Mouse (Mus musculus) forebrain, embryonic 15.5 days (tissue): Measurements from ENCODE around the gene Spef1. TPM values are rescaled to one million over a fixed set of nuclear protein-coding genes. Genes with fewer than 3 reads are reported as not detected.
"Not testable (repeated sequence)": the region's sequence is repeated elsewhere in the genome, so short reads cannot be mapped to it uniquely, and the experiment has no call there.

ENCODE experiments used
- ATAC-seq: fragments of 200-750 bp; cut with Nextera tagmentation; replicated peaks from 2 replicates; pipeline ENCODE4 v1.8.0; 2017; ENCODE audit warnings: mild to moderate bottlenecking, moderate TSS enrichment, moderate library complexity
- H3K27ac ChIP-seq: fragments of 300-500 bp; sonication (generic); replicated peaks from 2 replicates; pipeline ENCODE4 v1.5.1; 2015; ENCODE audit warnings: mild to moderate bottlenecking, inconsistent platforms
- H3K27me3 ChIP-seq: fragments of 300-500 bp; sonication (generic); 2 replicates; pipeline ENCODE4 v1.6.1; 2015; ENCODE audit warnings: inconsistent platforms
- H3K36me3 ChIP-seq: fragments of 300-500 bp; sonication (generic); 2 replicates; pipeline ENCODE4 v1.6.1; 2015; ENCODE audit warnings: mild to moderate bottlenecking, inconsistent platforms
- H3K4me1 ChIP-seq: fragments of 300-500 bp; sonication (generic); 2 replicates; pipeline ENCODE4 v1.6.1; 2015; ENCODE audit warnings: inconsistent platforms
- H3K4me2 ChIP-seq: fragments of 300-500 bp; sonication (generic); replicated peaks from 2 replicates; pipeline ENCODE4 v1.6.1; 2015; ENCODE audit warnings: mild to moderate bottlenecking, inconsistent platforms
- H3K4me3 ChIP-seq: fragments of 300-500 bp; sonication (generic); 2 replicates; pipeline ENCODE4 v1.5.1; 2015; ENCODE audit warnings: mild to moderate bottlenecking, inconsistent platforms
- H3K9ac ChIP-seq: fragments of 300-500 bp; sonication (generic); replicated peaks from 2 replicates; pipeline ENCODE4 v1.6.1; 2015; ENCODE audit warnings: mild to moderate bottlenecking, inconsistent platforms
- H3K9me3 ChIP-seq: fragments of 300-500 bp; sonication (generic); 2 replicates; pipeline ENCODE4 v1.6.1; 2016; ENCODE audit warnings: inconsistent platforms
- WGBS: fragments of 180-500 bp; shearing (Covaris S2); methylation state at CpG from one replicate; pipeline ENCODE4 v1.1.7; 2015; ENCODE audit warnings: mixed read lengths; 5-methylcytosine and 5-hydroxymethylcytosine counted together
- polyA plus RNA-seq: library from polyadenylated mRNA; unstranded; fragments of >200 nt; fragmentation: Nextera tagmentation; extraction: Ambion mirVana; gene quantifications from 2 replicates; pipeline ENCODE4 v1.2.1, GENCODE M21; 2015

Spef1 gene
- polyA plus RNA-seq, result 13.0 and 13.2 TPM in 2 replicates

DNA sequence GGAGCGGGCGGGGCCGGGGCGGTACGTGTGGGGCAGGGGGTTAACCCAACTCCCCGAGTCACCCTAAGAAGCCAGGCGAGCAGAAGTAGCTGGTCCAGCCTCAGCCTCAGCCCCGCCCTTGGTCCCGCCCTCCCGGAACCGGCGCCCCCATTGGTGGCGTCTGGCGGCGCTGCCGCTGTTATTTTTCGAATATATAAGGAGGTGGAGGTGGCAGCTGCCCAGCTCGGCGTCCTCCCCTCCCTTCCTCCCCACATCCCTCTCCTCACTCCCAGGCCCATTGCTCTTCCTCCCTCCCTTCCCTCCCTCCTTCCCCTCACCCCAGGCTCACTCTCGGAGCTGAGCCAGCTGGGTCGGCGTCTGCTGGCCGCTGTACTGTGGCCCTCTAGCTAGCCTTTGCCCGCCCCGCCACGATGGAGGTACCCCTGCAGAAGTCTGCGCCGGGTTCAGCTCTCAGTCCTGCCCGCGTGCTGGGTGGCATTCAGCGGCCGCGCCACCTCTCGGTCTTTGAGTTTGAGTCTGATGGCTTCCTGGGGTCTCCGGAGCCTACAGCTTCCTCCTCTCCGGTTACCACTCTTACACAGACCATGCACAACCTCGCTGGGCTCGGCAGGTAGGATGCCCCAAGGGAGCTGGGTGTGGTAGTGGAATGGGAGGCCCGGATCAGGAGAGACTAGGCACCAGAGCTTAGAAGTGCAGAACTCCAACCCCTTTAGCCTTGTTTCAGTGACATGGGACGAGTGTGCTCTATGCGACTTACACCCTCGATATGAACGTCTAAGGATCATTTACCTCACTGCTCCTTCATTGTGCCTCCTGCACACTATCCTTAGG is at the start of gene Spef1, which contains the start of gene Cdc25b:
Spef1 (minus strand) TSS at position 512 of the 831 bp plus-strand sequence.
Cdc25b (plus strand) TSS at position 179 of the 831 bp plus-strand sequence.
- WGBS, result under 1% methylated on average over 43 of the region's 43 CpGs
- ATAC-seq, result peak; percentile 85

DNA sequence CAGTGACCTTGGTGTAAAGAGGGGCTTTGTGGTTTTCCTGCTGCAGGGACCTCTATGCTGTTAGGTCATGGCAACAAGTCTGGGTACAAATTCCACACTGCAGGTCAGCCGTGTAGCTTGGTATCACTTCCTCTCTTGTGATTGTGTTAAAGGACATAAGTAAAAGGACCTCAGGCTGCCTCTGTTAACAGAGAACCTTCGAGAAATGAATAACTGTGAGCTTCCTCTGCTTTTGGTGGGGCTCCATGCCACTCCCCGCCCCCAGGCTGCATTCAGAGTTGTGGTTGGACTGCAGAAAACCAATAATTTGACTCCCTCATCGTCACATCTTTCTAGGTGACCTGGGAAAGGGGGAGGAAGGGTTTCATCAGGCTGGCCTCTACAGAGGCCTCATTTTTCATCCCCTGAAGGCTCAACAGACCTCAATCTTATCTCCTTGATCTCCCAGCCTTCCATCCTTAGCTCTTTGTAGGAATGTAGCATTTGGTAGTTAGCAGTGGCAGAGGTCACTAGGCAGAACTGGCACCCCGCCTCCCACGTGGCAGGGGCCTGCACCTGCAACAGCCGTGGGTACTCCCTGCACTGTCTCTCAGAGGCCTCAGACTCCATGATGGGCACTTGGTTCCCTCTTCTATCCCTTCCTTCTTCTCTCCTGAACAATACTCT is 48.0 kb upstream of the Spef1 start:
- H3K9ac ChIP-seq, result no peak overlapping the region
- no peak overlapping the region for H3K4me3 ChIP-seq
- H3K27ac ChIP-seq, result no peak overlapping the region
- H3K27me3 ChIP-seq, result no peaks in the 10 kb centered on the region
- peaks cover 14% of the 10 kb centered on the region for H3K4me1 ChIP-seq
- no peaks in the 10 kb centered on the region for H3K36me3 ChIP-seq
- H3K4me2 ChIP-seq, result peak overlapping the region; percentile 63; the same call in 1 of the 2 replicates
- ATAC-seq, result no peak
- WGBS, result 86% methylated on average over 7 of the region's 7 CpGs
- no peaks in the 10 kb centered on the region for H3K9me3 ChIP-seq

More for the DNA sequence above, at the start of gene Spef1, which contains the start of gene Cdc25b:
- Histone ChIP-seq H3K27ac (peak within 1 kb of the TSS; percentile 70), H3K9ac (peak within 1 kb of the TSS; percentile 78), H3K4me2 (peak within 1 kb of the TSS; percentile 77), H3K36me3 (no peaks in the 10 kb centered on the region), H3K4me3 (peak within 1 kb of the TSS; percentile 62), H3K27me3 (no peaks in the 10 kb centered on the region), H3K9me3 (no peaks in the 10 kb centered on the region), H3K4me1 (peaks cover 35% of the 10 kb centered on the region)

DNA sequence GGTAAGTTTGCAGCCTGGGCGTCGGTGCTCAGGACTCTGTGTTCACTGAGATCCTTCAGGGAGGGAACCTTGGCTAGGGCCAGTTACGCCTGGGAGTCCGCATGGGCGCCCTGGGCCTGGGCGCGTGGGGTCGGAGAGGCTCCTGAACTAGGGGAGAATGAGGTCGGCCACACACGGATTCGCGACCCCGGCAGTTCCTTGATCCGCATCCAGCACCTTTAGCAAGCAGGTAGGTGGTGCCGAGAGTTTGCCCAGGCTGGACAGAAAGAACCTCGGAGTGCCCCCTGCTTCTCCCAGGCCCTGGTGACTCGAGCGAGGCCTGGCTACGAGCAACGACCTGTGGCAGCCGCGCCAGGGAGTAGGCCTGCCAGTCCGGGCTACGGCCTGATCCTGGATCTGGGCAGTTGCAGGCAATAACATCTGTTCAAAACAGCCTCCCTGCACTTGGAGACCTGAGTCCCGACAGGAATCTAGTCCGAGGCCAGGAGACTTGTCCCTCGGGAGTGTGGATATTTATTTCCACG is 47.1 kb upstream of the Spef1 start:
- H3K27me3 ChIP-seq, result no peaks in the 10 kb centered on the region
- peak overlapping the region; percentile 43 for H3K4me3 ChIP-seq
- WGBS, result 14% methylated on average over 28 of the region's 28 CpGs
- peak; percentile 9; the same call in 1 of the 2 replicates for ATAC-seq
- peaks cover 14% of the 10 kb centered on the region for H3K4me1 ChIP-seq
- peak overlapping the region; percentile 32 for H3K9ac ChIP-seq
- H3K36me3 ChIP-seq, result no peaks in the 10 kb centered on the region
- H3K4me2 ChIP-seq, result peak overlapping the region; percentile 63
- no peaks in the 10 kb centered on the region for H3K9me3 ChIP-seq
- H3K27ac ChIP-seq, result no peak overlapping the region

DNA sequence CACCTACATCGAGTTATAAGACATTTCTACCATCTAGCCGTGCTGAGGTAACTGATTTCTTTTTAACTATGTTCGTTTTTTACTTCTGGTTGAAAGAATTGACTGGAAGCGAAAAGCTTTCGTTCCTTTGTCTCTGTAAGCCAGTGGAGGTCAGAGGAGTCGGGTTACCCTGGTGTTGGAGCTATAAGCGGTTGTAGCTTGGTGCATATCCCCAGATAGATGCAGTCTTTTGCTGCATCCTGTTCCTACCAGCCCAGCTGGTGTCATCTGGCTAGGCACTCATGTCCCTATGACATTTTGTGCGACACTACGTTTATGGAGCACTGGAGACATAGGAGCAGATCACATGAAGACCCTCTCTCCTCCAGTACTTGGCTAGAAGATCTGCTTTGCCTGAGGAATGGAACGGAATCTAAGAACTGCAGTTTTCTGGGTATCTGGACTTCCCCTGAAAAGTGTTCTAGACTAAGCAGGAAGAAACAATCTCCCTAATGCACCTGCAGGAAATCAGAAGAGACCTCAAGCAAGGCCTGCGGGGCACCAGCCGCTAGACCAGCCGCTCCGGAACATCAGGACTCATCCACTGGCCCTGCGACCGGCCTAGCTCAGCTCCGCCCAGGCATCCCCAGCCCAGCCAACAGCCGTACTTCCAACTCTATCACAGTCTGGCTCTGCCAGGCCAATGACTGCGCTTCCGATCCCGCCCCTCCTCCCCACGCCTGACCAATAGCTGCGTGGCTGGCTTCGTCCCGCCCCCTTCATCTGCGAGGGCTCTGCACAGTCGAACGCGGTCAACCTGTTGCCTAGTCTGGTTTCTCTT is 46.4 kb upstream of the Spef1 start, which contains the start of gene Mavs:
Mavs (plus strand) TSS at position 757 of the 820 bp plus-strand sequence.
- no peaks in the 10 kb centered on the region for H3K9me3 ChIP-seq
- WGBS, result 7% methylated on average over 29 of the region's 29 CpGs
- peak within 1 kb of the TSS; percentile 63 for H3K4me2 ChIP-seq

DNA sequence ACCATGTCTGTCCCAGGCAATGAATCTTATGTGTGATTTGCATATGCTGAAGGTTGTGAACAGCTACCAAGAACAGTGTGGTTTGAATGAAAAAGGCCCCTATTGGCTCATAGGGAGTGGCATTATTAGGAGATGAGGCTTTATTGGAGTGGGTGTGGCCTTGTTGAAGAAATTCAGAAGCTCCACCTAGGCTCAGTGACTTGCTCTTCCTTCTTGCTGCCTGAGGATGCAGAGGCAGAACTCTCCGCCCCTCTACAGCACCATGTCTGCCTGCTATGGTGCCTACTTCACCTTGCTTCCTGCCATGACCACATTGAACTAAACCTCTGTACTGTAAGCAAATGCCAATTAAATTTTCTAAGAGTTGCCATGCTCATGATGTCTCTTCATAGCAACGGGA is 45.5 kb upstream of the Spef1 start:
- Histone ChIP-seq H3K4me1 (peaks cover 14% of the 10 kb centered on the region), H3K4me3 (no peak overlapping the region), H3K27me3 (no peaks in the 10 kb centered on the region), H3K9me3 (no peaks in the 10 kb centered on the region), H3K4me2 (no peak overlapping the region), H3K27ac (no peak overlapping the region), H3K9ac (no peak overlapping the region), H3K36me3 (no peaks in the 10 kb centered on the region)
- no peak for ATAC-seq
- 91% methylated on average over 2 of the region's 2 CpGs for WGBS

More for the DNA sequence above, 46.4 kb upstream of the Spef1 start, which contains the start of gene Mavs:
- no peaks in the 10 kb centered on the region for H3K36me3 ChIP-seq
- ATAC-seq, result peak; percentile 100
- peaks cover 14% of the 10 kb centered on the region for H3K4me1 ChIP-seq
- H3K9ac ChIP-seq, result peak within 1 kb of the TSS; percentile 33
- H3K4me3 ChIP-seq, result peak within 1 kb of the TSS; percentile 43
- no peak within 1 kb of the TSS for H3K27ac ChIP-seq
- H3K27me3 ChIP-seq, result no peaks in the 10 kb centered on the region

DNA sequence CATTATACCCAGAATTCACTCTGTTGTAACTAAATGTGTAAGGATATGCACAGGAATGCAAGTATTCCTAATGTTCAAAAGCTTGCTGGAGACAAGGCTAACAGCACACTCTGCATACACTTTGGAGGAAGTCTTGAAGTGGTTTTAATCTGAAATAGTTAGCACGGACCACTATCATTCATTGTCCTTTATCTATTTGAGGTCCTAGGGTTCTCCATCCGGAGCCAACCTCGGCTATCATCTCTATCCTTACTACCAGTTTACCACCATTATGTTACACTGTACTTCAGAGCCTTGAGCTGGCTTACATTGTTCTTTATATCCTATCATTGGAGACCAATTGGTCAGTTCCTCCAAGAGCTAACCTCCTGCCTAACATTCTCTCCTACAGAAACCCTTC is 40.2 kb upstream of the Spef1 start:
- H3K9me3 ChIP-seq, result no peaks in the 10 kb centered on the region
- no peak overlapping the region for H3K9ac ChIP-seq
- 83% methylated on average over 3 of the region's 3 CpGs for WGBS
- no peaks in the 10 kb centered on the region for H3K27me3 ChIP-seq
- H3K4me3 ChIP-seq, result no peak overlapping the region
- H3K27ac ChIP-seq, result no peak overlapping the region
- H3K4me1 ChIP-seq, result no peaks in the 10 kb centered on the region
- no peak overlapping the region for H3K4me2 ChIP-seq
- H3K36me3 ChIP-seq, result no peaks in the 10 kb centered on the region
- no peak for ATAC-seq

DNA sequence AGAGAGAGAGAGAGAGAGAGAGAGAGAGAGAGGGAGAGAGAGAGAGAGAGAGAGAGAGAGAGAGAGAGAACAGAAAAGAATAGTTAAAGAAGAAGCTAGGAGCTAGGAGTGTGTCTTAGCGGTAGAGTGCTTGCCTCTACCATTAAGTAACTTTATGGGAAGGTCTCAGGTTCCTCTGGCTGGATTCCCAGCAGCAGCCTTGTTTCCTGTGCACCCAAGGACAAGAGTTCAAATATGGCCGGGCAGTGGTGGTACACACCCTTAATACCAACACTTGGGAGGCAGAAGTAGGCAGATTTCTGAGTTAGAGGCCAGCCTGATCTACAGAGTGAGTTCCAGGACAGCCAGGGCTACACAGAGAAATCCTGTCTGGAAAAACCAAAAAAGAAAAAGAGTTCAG is 39.6 kb upstream of the Spef1 start:
- 73% methylated on average over 2 of the region's 2 CpGs for WGBS
- H3K36me3 ChIP-seq, H3K4me1 ChIP-seq, H3K4me2 ChIP-seq, ATAC-seq, H3K27me3 ChIP-seq, H3K27ac ChIP-seq, H3K9me3 ChIP-seq, H3K4me3 ChIP-seq, H3K9ac ChIP-seq: not testable (repeated sequence)

DNA sequence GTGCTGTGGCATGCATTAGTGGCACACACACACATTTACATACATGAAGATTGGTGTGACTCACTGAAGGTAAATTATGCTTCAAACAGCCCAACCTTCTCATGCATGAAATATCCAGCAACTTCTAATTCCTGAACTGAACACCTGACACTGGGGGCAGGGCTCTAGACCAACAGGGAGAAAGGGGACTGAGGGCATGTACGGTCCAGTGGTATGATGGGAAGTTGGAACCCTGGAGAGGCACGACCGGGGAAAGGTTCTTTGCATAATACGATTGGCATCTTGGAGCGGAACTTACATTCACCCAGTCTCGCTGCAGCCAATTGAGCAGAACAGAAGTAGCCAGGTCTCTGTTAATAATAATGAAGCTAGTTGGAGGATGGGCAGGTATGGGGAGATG is 38.1 kb upstream of the Spef1 start:
- H3K27me3 ChIP-seq, result no peaks in the 10 kb centered on the region
- no peak overlapping the region for H3K9ac ChIP-seq
- ATAC-seq, result no peak
- no peaks in the 10 kb centered on the region for H3K36me3 ChIP-seq
- no peaks in the 10 kb centered on the region for H3K4me1 ChIP-seq
- no peak overlapping the region for H3K4me2 ChIP-seq
- WGBS, result 76% methylated on average over 6 of the region's 6 CpGs
- no peaks in the 10 kb centered on the region for H3K9me3 ChIP-seq
- H3K4me3 ChIP-seq, result no peak overlapping the region
- H3K27ac ChIP-seq, result no peak overlapping the region

DNA sequence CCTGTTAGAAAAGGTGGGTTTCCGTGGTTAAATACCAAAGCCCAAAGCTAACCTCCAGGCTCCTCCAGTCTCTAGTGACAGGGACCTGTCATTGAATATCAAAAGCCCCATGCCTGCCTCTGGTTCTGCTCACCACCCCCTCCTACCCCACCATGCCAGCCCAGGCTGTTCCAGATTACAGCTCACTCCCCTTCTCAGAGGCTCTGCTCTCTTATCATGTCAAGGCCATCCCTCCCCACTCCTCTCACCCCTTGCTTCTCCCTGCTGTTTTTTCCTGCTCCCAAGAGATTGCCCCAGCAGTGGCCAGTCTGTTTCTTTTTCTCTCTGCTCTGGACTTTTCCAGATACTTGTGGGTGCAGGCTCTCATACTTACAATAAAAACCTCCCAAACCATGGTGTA is 36.5 kb upstream of the Spef1 start:
- Histone ChIP-seq H3K9ac (no peak overlapping the region), H3K36me3 (no peaks in the 10 kb centered on the region), H3K4me1 (no peaks in the 10 kb centered on the region), H3K9me3 (no peaks in the 10 kb centered on the region), H3K4me2 (no peak overlapping the region), H3K27me3 (no peaks in the 10 kb centered on the region), H3K4me3 (no peak overlapping the region), H3K27ac (no peak overlapping the region)
- no peak for ATAC-seq
- WGBS, result 71% methylated on average over 1 of the region's 1 CpGs

DNA sequence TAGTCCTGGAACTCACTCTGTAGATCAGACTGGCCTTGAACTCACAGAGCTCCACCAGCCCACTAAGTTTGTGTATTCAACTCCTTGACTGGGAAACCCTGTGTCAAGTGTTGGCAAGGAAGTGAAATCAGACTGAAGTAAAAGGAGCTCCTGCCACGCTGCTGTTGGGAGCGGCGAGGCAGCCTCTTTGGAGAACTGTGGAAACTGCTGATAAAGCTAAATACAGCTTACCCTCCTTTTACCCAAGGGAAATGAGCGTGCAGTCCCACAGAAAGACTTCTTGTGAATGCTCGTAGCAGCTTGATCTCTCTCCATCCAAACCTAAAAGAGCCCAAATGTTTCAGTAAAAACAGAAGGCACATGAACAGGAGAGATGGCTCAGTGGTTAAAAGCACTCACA is 35.5 kb upstream of the Spef1 start:
- Histone ChIP-seq H3K4me2 (no peak overlapping the region), H3K9me3 (no peaks in the 10 kb centered on the region), H3K4me3 (no peak overlapping the region), H3K27me3 (no peaks in the 10 kb centered on the region), H3K4me1 (no peaks in the 10 kb centered on the region), H3K9ac (no peak overlapping the region), H3K36me3 (no peaks in the 10 kb centered on the region), H3K27ac (no peak overlapping the region)
- ATAC-seq, result no peak
- WGBS, result 62% methylated on average over 5 of the region's 5 CpGs

DNA sequence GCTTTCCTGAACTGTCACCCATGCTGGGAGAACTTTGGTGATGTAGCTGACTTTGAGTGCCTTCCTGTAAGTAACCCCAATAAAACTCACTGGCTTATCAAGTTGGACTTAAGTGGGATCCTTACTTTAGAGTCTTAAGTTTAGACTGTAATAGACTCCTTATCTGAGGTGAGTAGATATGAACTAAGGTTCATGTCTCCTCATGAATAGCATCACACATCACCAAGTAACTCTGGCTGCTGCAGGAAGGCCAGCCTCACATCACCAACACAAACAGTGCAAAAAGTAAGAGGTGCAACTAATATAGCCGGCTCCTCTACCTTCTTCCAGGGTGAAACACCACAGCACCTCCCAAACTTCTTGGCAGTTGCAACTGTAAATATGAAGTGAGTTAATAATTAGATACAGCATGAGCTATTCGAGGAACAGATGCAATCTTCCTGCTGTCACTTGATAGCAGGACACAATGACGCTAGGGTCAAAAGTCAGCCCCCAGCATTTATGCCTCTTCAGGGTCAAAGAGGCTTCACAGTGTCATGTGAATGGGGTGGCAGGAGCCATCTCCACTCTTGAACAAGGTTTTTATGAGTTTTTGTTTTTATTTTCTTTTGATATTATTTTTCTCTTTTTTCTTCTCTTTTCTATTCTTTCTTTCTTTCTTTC is 34.9 kb upstream of the Spef1 start:
- no peaks in the 10 kb centered on the region for H3K9me3 ChIP-seq
- H3K4me1 ChIP-seq, result no peaks in the 10 kb centered on the region
- H3K27me3 ChIP-seq, result no peaks in the 10 kb centered on the region
- H3K27ac ChIP-seq, result no peak overlapping the region
- no peak for ATAC-seq
- no peak overlapping the region for H3K4me2 ChIP-seq
- 84% methylated on average over 3 of the region's 3 CpGs for WGBS
- no peak overlapping the region for H3K4me3 ChIP-seq
- no peak overlapping the region for H3K9ac ChIP-seq
- no peaks in the 10 kb centered on the region for H3K36me3 ChIP-seq
